Mouse (Mus musculus) CH12.LX (cell line): ENCODE measurements at regions not wholly inside any gene's neighbourhood (a gene's known extent, or its start where the extent isn't known, plus 50 kb on each side); places are given as distances from the start of the nearest gene placed in this dataset.

Experiments used
- DNase-seq: peaks from one replicate; pipeline ENCODE4 v3.0.0-alpha.2; 2013; ENCODE audit errors: extremely low read depth
- H3K27ac ChIP-seq: 2 replicates; pipeline ENCODE4 v1.5.1; 2012; ENCODE audit warnings: low read depth, mild to moderate bottlenecking, control low read depth, moderate library complexity; ENCODE audit not compliant: insufficient read depth
- H3K27me3 ChIP-seq: replicated peaks from 2 replicates; pipeline ENCODE3; 2012; ENCODE audit warnings: inconsistent platforms
- H3K36me3 ChIP-seq, 2 experiments: replicated peaks in 1 of 2; 2 replicates each; pipeline versions ENCODE3 to v1.6.1; 2012; ENCODE audit warnings: inconsistent platforms in 1 of 2, low read length in 1 of 2, mild to moderate bottlenecking in 1 of 2, mixed read lengths in 1 of 2, moderate library complexity in 1 of 2; ENCODE audit not compliant: control insufficient read depth in 1 of 2, insufficient read depth in 1 of 2
- H3K4me1 ChIP-seq, 2 experiments: 2 replicates each; pipeline ENCODE4 v1.6.1; 2012; ENCODE audit warnings: inconsistent platforms in 1 of 2, moderate library complexity in 1 of 2; ENCODE audit not compliant: insufficient read depth in 2 of 2, control insufficient read depth in 1 of 2
- H3K4me2 ChIP-seq: 2 replicates; pipeline ENCODE4 v1.6.1; 2012; ENCODE audit warnings: low read depth, mild to moderate bottlenecking, control low read depth; ENCODE audit not compliant: poor library complexity, insufficient read depth, severe bottlenecking
- H3K4me3 ChIP-seq, 3 experiments: fragments of 150-350 bp in 1 of 3; sonication (generic) in 1 of 3; replicated peaks in 1 of 3; 2 replicates each; pipeline versions ENCODE3 to v1.5.1; 2011 to 2012; ENCODE audit warnings: low read depth in 2 of 3, low read length in 2 of 3, mild to moderate bottlenecking in 2 of 3, moderate library complexity in 2 of 3, control low read depth in 1 of 3, improper control_type of control experiment in 1 of 3, inconsistent platforms in 1 of 3, mixed read lengths in 1 of 3; ENCODE audit not compliant: poor library complexity in 1 of 3
- H3K79me2 ChIP-seq: replicated peaks from 2 replicates; pipeline ENCODE4 v1.6.1; 2012; ENCODE audit warnings: mild to moderate bottlenecking, moderate library complexity; ENCODE audit not compliant: control insufficient read depth, poor library complexity, insufficient read depth, severe bottlenecking; ENCODE audit errors: extremely low read depth
- H3K9ac ChIP-seq: 2 replicates; pipeline ENCODE4 v1.6.1; 2012; ENCODE audit warnings: low read depth, mild to moderate bottlenecking, control low read depth, moderate library complexity; ENCODE audit not compliant: insufficient read depth
- H3K9me3 ChIP-seq: replicated peaks from 2 replicates; pipeline ENCODE3; 2012; ENCODE audit warnings: low read length, inconsistent platforms, mixed read lengths
- BHLHE40 ChIP-seq: IDR thresholded peaks from 2 replicates; pipeline ENCODE4 v1.6.1; 2011; ENCODE audit warnings: mild to moderate bottlenecking, low read depth, low read length, improper control_type of control experiment
- CHD1 ChIP-seq: IDR thresholded peaks from 2 replicates; pipeline ENCODE4 v1.6.1; 2012; ENCODE audit warnings: low read depth, low read length, improper control_type of control experiment, inconsistent platforms
- CTCF ChIP-seq, 2 experiments: IDR thresholded peaks in 1 of 2; conservative IDR thresholded peaks in 1 of 2; 2 replicates each; pipeline ENCODE4 v1.5.1; 2011 to 2012; ENCODE audit warnings: low read depth in 2 of 2, low read length in 2 of 2, improper control_type of control experiment in 1 of 2, inconsistent platforms in 1 of 2, mild to moderate bottlenecking in 1 of 2, moderate library complexity in 1 of 2
- E2F4 ChIP-seq: IDR thresholded peaks from 2 replicates; pipeline ENCODE4 v1.6.1; 2011; ENCODE audit warnings: low read depth, low read length, improper control_type of control experiment; ENCODE audit not compliant: insufficient replicate concordance
- ELF1 ChIP-seq: IDR thresholded peaks from 2 replicates; pipeline ENCODE4 v1.6.1; 2014; ENCODE audit warnings: low read depth, mild to moderate bottlenecking, inconsistent platforms, low read length, improper control_type of control experiment
- EP300 ChIP-seq: IDR thresholded peaks from 2 replicates; pipeline ENCODE4 v1.6.1; 2011; ENCODE audit warnings: low read length, improper control_type of control experiment
- GABPA ChIP-seq: IDR thresholded peaks from 2 replicates; pipeline ENCODE4 v1.6.1; 2012; ENCODE audit warnings: low read depth, low read length, improper control_type of control experiment, inconsistent platforms; ENCODE audit not compliant: insufficient replicate concordance
- HCFC1 ChIP-seq: IDR thresholded peaks from 2 replicates; pipeline ENCODE4 v1.6.1; 2012; ENCODE audit warnings: low read depth, mild to moderate bottlenecking, inconsistent platforms, low read length, improper control_type of control experiment
- JUN ChIP-seq: IDR thresholded peaks from 2 replicates; pipeline ENCODE4 v1.6.1; 2011; ENCODE audit warnings: low read depth, mild to moderate bottlenecking, low read length, improper control_type of control experiment, moderate library complexity; ENCODE audit not compliant: insufficient read depth
- JUND ChIP-seq: conservative IDR thresholded peaks from 2 replicates; pipeline ENCODE4 v1.6.1; 2011; ENCODE audit warnings: low read depth, low read length, improper control_type of control experiment
- KAT2A ChIP-seq: IDR thresholded peaks from 2 replicates; pipeline ENCODE4 v1.6.1; 2012; ENCODE audit warnings: low read length, improper control_type of control experiment, inconsistent platforms; ENCODE audit not compliant: insufficient replicate concordance
- MAFK ChIP-seq: IDR thresholded peaks from 2 replicates; pipeline ENCODE4 v1.6.1; 2011; ENCODE audit warnings: low read length, improper control_type of control experiment; ENCODE audit not compliant: insufficient replicate concordance
- MAX ChIP-seq: IDR thresholded peaks from 2 replicates; pipeline ENCODE4 v1.6.1; 2011; ENCODE audit warnings: low read length, improper control_type of control experiment
- MEF2A ChIP-seq: IDR thresholded peaks from 2 replicates; pipeline ENCODE4 v1.6.1; 2014; ENCODE audit warnings: low read depth, mild to moderate bottlenecking, inconsistent platforms, low read length, improper control_type of control experiment, borderline replicate concordance
- MXI1 ChIP-seq: IDR thresholded peaks from 2 replicates; pipeline ENCODE4 v1.6.1; 2011; ENCODE audit warnings: mild to moderate bottlenecking, low read depth, low read length, improper control_type of control experiment
- MYC ChIP-seq: IDR thresholded peaks from 2 replicates; pipeline ENCODE4 v1.6.1; 2011; ENCODE audit warnings: low read depth, mild to moderate bottlenecking, improper control_type of control experiment, low read length
- NELFE ChIP-seq: IDR thresholded peaks from 2 replicates; pipeline ENCODE4 v1.6.1; 2011; ENCODE audit warnings: low read depth, low read length, improper control_type of control experiment
- PAX5 ChIP-seq: IDR thresholded peaks from 2 replicates; pipeline ENCODE4 v1.6.1; 2012; ENCODE audit warnings: low read length, inconsistent platforms, mixed read lengths
- POLR2A ChIP-seq: IDR thresholded peaks from 2 replicates; pipeline ENCODE4 v1.6.1; 2011; ENCODE audit warnings: low read depth, mild to moderate bottlenecking, improper control_type of control experiment, low read length
- POLR2AphosphoS2 ChIP-seq: IDR thresholded peaks from 2 replicates; pipeline ENCODE4 v1.6.1; 2011; ENCODE audit warnings: low read depth, low read length, improper control_type of control experiment
- RCOR1 ChIP-seq: conservative IDR thresholded peaks from 2 replicates; pipeline ENCODE4 v1.6.1; 2012; ENCODE audit warnings: low read depth, mild to moderate bottlenecking, inconsistent platforms, low read length, improper control_type of control experiment
- SMC3 ChIP-seq: IDR thresholded peaks from 2 replicates; pipeline ENCODE4 v1.6.1; 2011; ENCODE audit warnings: low read depth, low read length, improper control_type of control experiment
- TBP ChIP-seq: conservative IDR thresholded peaks from 2 replicates; pipeline ENCODE4 v1.6.1; 2011; ENCODE audit warnings: low read depth, low read length, improper control_type of control experiment
- TCF12 ChIP-seq: IDR thresholded peaks from 2 replicates; pipeline ENCODE4 v1.6.1; 2014; ENCODE audit warnings: low read depth, mild to moderate bottlenecking, inconsistent platforms, low read length, improper control_type of control experiment
- UBTF ChIP-seq: IDR thresholded peaks from 2 replicates; pipeline ENCODE4 v1.6.1; 2012; ENCODE audit warnings: low read depth, mild to moderate bottlenecking, inconsistent platforms, low read length, improper control_type of control experiment, moderate library complexity
- USF1 ChIP-seq: IDR thresholded peaks from 2 replicates; pipeline ENCODE4 v1.6.1; 2014; ENCODE audit warnings: low read depth, mild to moderate bottlenecking, inconsistent platforms, low read length, improper control_type of control experiment
- USF2 ChIP-seq: conservative IDR thresholded peaks from 2 replicates; pipeline ENCODE4 v1.6.1; 2011; ENCODE audit warnings: low read depth, low read length, improper control_type of control experiment
- ZC3H11A ChIP-seq: IDR thresholded peaks from 2 replicates; pipeline ENCODE4 v1.6.1; 2012; ENCODE audit warnings: low read depth, mild to moderate bottlenecking, inconsistent platforms, low read length, improper control_type of control experiment
- ZKSCAN1 ChIP-seq: IDR thresholded peaks from 2 replicates; pipeline ENCODE4 v1.6.1; 2012; ENCODE audit warnings: low read depth, inconsistent platforms, low read length, improper control_type of control experiment, borderline replicate concordance
- ZMIZ1 ChIP-seq: IDR thresholded peaks from 2 replicates; pipeline ENCODE4 v1.6.1; 2012; ENCODE audit warnings: low read depth, mild to moderate bottlenecking, inconsistent platforms, low read length, improper control_type of control experiment
- ZNF384 ChIP-seq: IDR thresholded peaks from 2 replicates; pipeline ENCODE4 v1.6.1; 2012; ENCODE audit warnings: low read depth, low read length, improper control_type of control experiment, inconsistent platforms
- dilution Hi-C: fragments of 300-500 bp; cut with MboI; formaldehyde crosslinking; loops from 2 replicates; pipeline ENCODE4 v1.14.3; 2020; ENCODE audit warnings: low sequenced_read_pairs; ENCODE audit not compliant: extremely low pct_unique_long_range_greater_than_20kb, extremely low pct_ligation_motif_present
- in situ Hi-C: fragments of 300-500 bp; cut with MboI; formaldehyde crosslinking; loops from 3 replicates; pipeline ENCODE4 v1.14.3; 2019; ENCODE audit warnings: low sequenced_read_pairs, low pct_ligation_motif_present, low pct_unique_long_range_greater_than_20kb, mixed read lengths

GRCm38 (mm10) chr14:73449111-73449510, 60.7 kb upstream of the Med4 start:
- Histone ChIP-seq H3K9me3 (no peaks in the 10 kb centered on the region), H3K27me3 (no peaks in the 10 kb centered on the region), H3K9ac (no peak overlapping the region), H3K4me1 (peaks cover 22 to 48% of the 10 kb centered on the region in 2 experiments), H3K27ac (no peak overlapping the region), H3K4me3 (no peak overlapping the region), H3K36me3 (no peaks in the 10 kb centered on the region), H3K4me2 (no peak overlapping the region), H3K79me2 (no peaks in the 10 kb centered on the region)
- dilution Hi-C loops: no loop called here
- DNase-seq: no peak
- in situ Hi-C loops: loop anchor here (25.0 kb wide), 1 partner anchor 337 kb away; the partner anchor contains the start of gene Rcbtb2
- no peak for TF ChIP-seq RCOR1
- no peak for TF ChIP-seq TCF12
- TF ChIP-seq JUN: no peak
- TF ChIP-seq ZC3H11A: no peak
- TF ChIP-seq HCFC1: no peak
- no peak for TF ChIP-seq MYC
- TF ChIP-seq MEF2A: no peak
- TF ChIP-seq CHD1: no peak
- TF ChIP-seq, all 38 proteins: peak for 0

DNA sequence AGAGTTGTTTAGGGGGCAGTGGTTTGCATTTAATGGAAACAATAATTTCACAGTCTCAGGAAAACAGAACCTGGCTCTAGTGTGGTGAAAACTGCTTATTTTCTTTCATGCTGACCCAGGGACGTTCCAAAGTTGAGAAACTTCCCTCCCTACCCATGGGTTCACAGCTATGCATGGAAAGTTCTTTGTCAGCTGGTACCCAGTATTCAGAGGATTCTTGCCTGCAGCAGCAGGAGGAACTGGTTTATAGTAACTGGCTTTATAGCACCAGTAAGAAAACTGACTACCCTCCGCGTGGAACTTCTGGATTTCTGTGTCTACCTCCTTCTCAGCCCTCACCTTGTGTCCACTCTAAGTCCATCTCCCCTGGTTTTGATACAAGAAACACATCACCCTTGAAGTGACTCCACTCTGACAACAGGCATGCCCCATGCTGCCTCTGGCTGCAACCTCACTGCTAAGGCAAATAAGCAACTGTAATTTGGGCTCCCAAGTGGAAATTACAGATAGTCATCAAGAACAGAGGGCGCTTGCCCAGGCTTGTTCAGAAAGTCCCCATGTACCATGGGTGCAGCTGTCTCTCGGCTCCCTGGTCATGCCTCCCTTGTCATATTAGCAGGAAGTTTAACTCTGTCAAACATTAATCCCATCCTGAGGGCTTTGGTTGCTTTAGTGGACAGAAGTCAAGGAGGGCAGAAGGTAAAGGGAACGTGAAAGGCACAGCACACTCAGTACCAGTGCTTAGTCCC, 60.6 kb upstream of the Itm2b start:
- Histone ChIP-seq H3K9ac (peak overlapping the region; percentile 69), H3K4me2 (peak overlapping the region; percentile 61), H3K9me3 (no peaks in the 10 kb centered on the region), H3K4me1 (peaks cover 29 to 64% of the 10 kb centered on the region in 2 experiments), H3K79me2 (no peaks in the 10 kb centered on the region), H3K27me3 (no peaks in the 10 kb centered on the region), H3K4me3 (peak overlapping the region in 1 of 3 experiments; percentile 45), H3K36me3 (no peaks in the 10 kb centered on the region), H3K27ac (peak overlapping the region; percentile 90)
- dilution Hi-C loops (no loop called here), in situ Hi-C loops (loop anchor here (25.0 kb wide), 1 partner anchor 333 kb away; the partner anchor contains the start of gene Rcbtb2)
- DNase-seq: peak; percentile 83
- TF ChIP-seq KAT2A (no peak), GABPA (no peak), ZNF384 (no peak), ZMIZ1 (0 out of 2 replicates have a peak, but pooled peaks have one; percentile 16), BHLHE40 (peak; percentile 61), ELF1 (no peak), MAFK (0 out of 2 replicates have a peak, but pooled peaks have one; percentile 22), POLR2A (0 out of 2 replicates have a peak, but pooled peaks have one; percentile 47), SMC3 (no peak), USF2 (no peak), UBTF (no peak), CHD1 (peak; percentile 98), ZKSCAN1 (no peak), E2F4 (no peak), TCF12 (peak; percentile 92), POLR2AphosphoS2 (no peak), ZC3H11A (no peak), CTCF (conservative IDR thresholded peaks at IDR 0.05 in 1 of 2, IDR thresholded peaks at IDR 0.05 in 1 of 2; ENCODE audit: low read depth in 2 of 2, low read length in 2 of 2) (no peak), USF1 (no peak), MAX (peak; percentile 71; the same call in 1 of the 2 replicates), TBP (no peak), EP300 (peak; percentile 86), NELFE (peak; percentile 27; the same call in 1 of the 2 replicates), MXI1 (no peak; the same call in none of the 2 replicates), JUND (no peak), MYC (peak; percentile 60; the same call in 1 of the 2 replicates), PAX5 (no peak), JUN (peak; percentile 17; the same call in 1 of the 2 replicates)
